Mouse (Mus musculus) liver, embryonic 11.5 days (tissue): ENCODE data around the gene Fkbp14. TPM values are rescaled to one million over a fixed set of nuclear protein-coding genes. Genes with fewer than 3 reads are reported as not detected.

ENCODE experiments used
- ATAC-seq: fragments of 200-750 bp; cut with Nextera tagmentation; replicated peaks from 2 replicates; pipeline ENCODE4 v1.8.0; 2017; ENCODE audit warnings: moderate number of reproducible peaks, mild to moderate bottlenecking, moderate TSS enrichment, moderate library complexity; ENCODE audit not compliant: low FRiP score
- DNase-seq: peaks from one replicate; pipeline ENCODE4 v3.0.0-alpha.2; 2017; ENCODE audit warnings: low spot score
- H3K27ac ChIP-seq: fragments of 300-500 bp; sonication (generic); 2 replicates; pipeline ENCODE4 v1.5.1; 2014; ENCODE audit warnings: mild to moderate bottlenecking, low read depth, low read length, control low read depth
- H3K27me3 ChIP-seq: fragments of 300-500 bp; sonication (generic); replicated peaks from 2 replicates; pipeline ENCODE4 v1.6.1; 2014; ENCODE audit warnings: low read length, mixed read lengths; ENCODE audit not compliant: control insufficient read depth, insufficient read depth
- H3K36me3 ChIP-seq: fragments of 300-500 bp; sonication (generic); 2 replicates; pipeline ENCODE4 v1.6.1; 2014; ENCODE audit warnings: mild to moderate bottlenecking, low read length, moderate library complexity, mixed read lengths; ENCODE audit not compliant: control insufficient read depth, insufficient read depth
- H3K4me1 ChIP-seq: fragments of 300-500 bp; sonication (generic); replicated peaks from 2 replicates; pipeline ENCODE4 v1.6.1; 2014; ENCODE audit warnings: low read length, mixed read lengths; ENCODE audit not compliant: control insufficient read depth, insufficient read depth
- H3K4me2 ChIP-seq: fragments of 300-500 bp; sonication (generic); 2 replicates; pipeline ENCODE4 v1.6.1; 2014; ENCODE audit warnings: mild to moderate bottlenecking, control low read depth, moderate library complexity
- H3K4me3 ChIP-seq: fragments of 300-500 bp; sonication (generic); 2 replicates; pipeline ENCODE4 v1.5.1; 2014; ENCODE audit warnings: low read depth, low read length, control low read depth
- H3K9ac ChIP-seq: fragments of 300-500 bp; sonication (generic); 2 replicates; pipeline ENCODE4 v1.6.1; 2014; ENCODE audit warnings: low read depth, low read length, control low read depth
- H3K9me3 ChIP-seq: fragments of 300-500 bp; sonication (generic); 2 replicates; pipeline ENCODE4 v1.6.1; 2016; ENCODE audit warnings: low read length, inconsistent platforms, mixed read lengths; ENCODE audit not compliant: control insufficient read depth
- WGBS: fragments of 180-500 bp; shearing (Covaris S2); extraction: QIAGEN DNeasy Blood & Tissue Kit; methylation state at CpG from one replicate; pipeline ENCODE4 v1.1.7; 2014; 5-methylcytosine and 5-hydroxymethylcytosine counted together
- polyA plus RNA-seq: library from polyadenylated mRNA; unstranded; fragments of >200 nt; fragmentation: Nextera tagmentation; extraction: Ambion mirVana; gene quantifications from 2 replicates; pipeline ENCODE4 v1.2.1, GENCODE M21; 2014

Gene Fkbp14
- polyA plus RNA-seq = 11.0 and 11.9 TPM in 2 replicates

GRCm38 (mm10) chr6:54597208-54597607 is at the start of gene Fkbp14:
Gene Fkbp14 (minus strand): TSS chr6:54597308.
- no peaks in the 10 kb centered on the region for H3K9me3 ChIP-seq
- no peaks in the 10 kb centered on the region for H3K27me3 ChIP-seq
- H3K36me3 ChIP-seq = no peaks in the 10 kb centered on the region
- DNase-seq = no peak
- 72% methylated on average over 4 of the region's 4 CpGs for WGBS
- H3K27ac ChIP-seq = no peak within 1 kb of the TSS
- no peak within 1 kb of the TSS for H3K4me3 ChIP-seq
- H3K4me2 ChIP-seq = peak within 1 kb of the TSS; percentile 78
- ATAC-seq = no peak
- no peak within 1 kb of the TSS for H3K9ac ChIP-seq
- no peaks in the 10 kb centered on the region for H3K4me1 ChIP-seq

DNA sequence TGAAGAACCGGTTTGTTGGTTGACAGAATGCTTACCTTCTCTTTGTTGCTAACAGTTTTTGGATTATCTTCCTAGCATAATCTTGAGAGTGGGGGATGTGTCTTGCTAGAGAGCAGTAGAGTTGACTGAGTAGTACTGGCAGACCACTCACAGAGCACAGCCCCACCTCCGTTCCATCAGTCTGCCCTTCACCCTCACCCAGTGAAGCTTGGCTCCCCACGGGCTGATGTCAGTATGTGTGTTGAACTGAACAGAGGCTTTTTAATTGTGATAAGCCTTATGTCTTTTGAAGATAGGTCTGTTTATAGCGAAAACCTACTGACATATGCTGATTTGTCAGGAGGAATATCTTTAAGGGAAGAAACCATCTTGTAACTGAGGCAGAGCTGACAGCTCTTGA is 46.1 kb upstream of the Fkbp14 start:
- Histone ChIP-seq H3K4me2 (no peak overlapping the region), H3K27ac (no peak overlapping the region), H3K9me3 (no peaks in the 10 kb centered on the region), H3K4me3 (no peak overlapping the region), H3K36me3 (0 out of 2 replicates have a peak, but pooled peaks cover 2% of the 10 kb centered on the region), H3K4me1 (no peaks in the 10 kb centered on the region), H3K27me3 (no peaks in the 10 kb centered on the region), H3K9ac (no peak overlapping the region)
- ATAC-seq (peak; percentile 39; the same call in 1 of the 2 replicates), DNase-seq (no peak)
- WGBS = 51% methylated on average over 4 of the region's 4 CpGs

DNA sequence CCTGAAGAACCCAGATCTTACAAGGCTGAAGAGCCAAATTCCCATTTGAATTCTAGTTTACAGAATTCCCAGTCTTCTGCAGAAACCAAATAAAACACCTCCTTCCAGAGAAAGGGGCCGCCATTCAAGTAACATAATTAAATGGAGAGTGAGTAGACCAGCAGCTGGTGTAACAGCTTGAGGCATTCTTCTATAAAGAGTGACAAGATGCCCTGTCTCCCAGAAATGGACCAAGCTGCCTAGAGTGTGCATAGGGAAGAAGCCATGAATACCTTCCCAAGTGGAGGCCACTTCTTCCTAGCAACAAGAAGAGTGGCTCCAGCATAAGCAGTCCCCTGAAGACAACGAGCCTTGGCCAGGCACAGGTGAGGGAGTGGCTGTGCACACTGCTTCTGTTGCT is 44.8 kb upstream of the Fkbp14 start:
- no peak for DNase-seq
- 79% methylated on average over 2 of the region's 2 CpGs for WGBS

DNA sequence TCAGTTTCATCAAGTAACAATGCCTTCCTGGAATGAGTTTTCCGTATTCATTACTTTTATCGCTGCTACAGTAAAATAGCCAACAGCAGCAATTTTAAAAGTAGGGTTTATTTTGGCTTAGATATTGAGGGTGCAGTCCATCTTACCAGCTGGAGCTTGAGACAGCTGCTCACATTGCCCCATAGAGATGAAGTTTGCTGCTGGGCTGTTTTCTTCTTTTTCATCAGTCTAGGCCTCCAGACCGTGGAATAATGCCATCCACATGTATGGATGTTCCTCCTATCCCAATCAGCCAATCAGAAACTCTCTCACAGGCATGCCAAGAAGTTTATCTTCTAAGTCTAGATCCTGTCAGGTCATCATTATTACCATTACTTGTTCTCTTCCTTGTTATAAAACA is 42.8 kb upstream of the Fkbp14 start:
- 90% methylated on average over 3 of the region's 3 CpGs for WGBS
- H3K4me3 ChIP-seq = no peak overlapping the region
- H3K4me2 ChIP-seq = no peak overlapping the region
- no peaks in the 10 kb centered on the region for H3K4me1 ChIP-seq
- no peaks in the 10 kb centered on the region for H3K27me3 ChIP-seq
- no peak overlapping the region for H3K27ac ChIP-seq
- no peak overlapping the region for H3K9ac ChIP-seq
- ATAC-seq (no peak), DNase-seq (no peak)
- H3K9me3 ChIP-seq = no peaks in the 10 kb centered on the region
- 0 out of 2 replicates have a peak, but pooled peaks cover 2% of the 10 kb centered on the region for H3K36me3 ChIP-seq

More for the DNA sequence above, 44.8 kb upstream of the Fkbp14 start:
- H3K9me3 ChIP-seq = no peaks in the 10 kb centered on the region
- H3K4me1 ChIP-seq = no peaks in the 10 kb centered on the region
- no peak overlapping the region for H3K4me3 ChIP-seq
- H3K27ac ChIP-seq = no peak overlapping the region
- no peak for ATAC-seq
- H3K27me3 ChIP-seq = no peaks in the 10 kb centered on the region
- 0 out of 2 replicates have a peak, but pooled peaks cover 2% of the 10 kb centered on the region for H3K36me3 ChIP-seq
- H3K9ac ChIP-seq = no peak overlapping the region
- no peak overlapping the region for H3K4me2 ChIP-seq

GRCm38 (mm10) chr6:54631462-54631861 is 34.4 kb upstream of the Fkbp14 start:
- no peak for DNase-seq
- no peaks in the 10 kb centered on the region for H3K4me1 ChIP-seq
- no peaks in the 10 kb centered on the region for H3K9me3 ChIP-seq
- no peaks in the 10 kb centered on the region for H3K27me3 ChIP-seq
- no peaks in the 10 kb centered on the region for H3K36me3 ChIP-seq
- no peak overlapping the region for H3K27ac ChIP-seq
- H3K9ac ChIP-seq = no peak overlapping the region
- ATAC-seq = no peak
- H3K4me3 ChIP-seq = no peak overlapping the region
- H3K4me2 ChIP-seq = no peak overlapping the region
- 60% methylated on average over 3 of the region's 3 CpGs for WGBS

- DNase-seq (no peak), ATAC-seq (no peak)
- 36% methylated on average over 7 of the region's 7 CpGs for WGBS
- Histone ChIP-seq H3K27ac (no peak overlapping the region), H3K4me1 (no peaks in the 10 kb centered on the region), H3K9ac (no peak overlapping the region), H3K4me2 (no peak overlapping the region), H3K9me3 (no peaks in the 10 kb centered on the region), H3K4me3 (no peak overlapping the region), H3K36me3 (no peaks in the 10 kb centered on the region), H3K27me3 (no peaks in the 10 kb centered on the region)
Measured at GRCm38 (mm10) chr6:54629734-54630133, 32.6 kb upstream of the Fkbp14 start.

DNA sequence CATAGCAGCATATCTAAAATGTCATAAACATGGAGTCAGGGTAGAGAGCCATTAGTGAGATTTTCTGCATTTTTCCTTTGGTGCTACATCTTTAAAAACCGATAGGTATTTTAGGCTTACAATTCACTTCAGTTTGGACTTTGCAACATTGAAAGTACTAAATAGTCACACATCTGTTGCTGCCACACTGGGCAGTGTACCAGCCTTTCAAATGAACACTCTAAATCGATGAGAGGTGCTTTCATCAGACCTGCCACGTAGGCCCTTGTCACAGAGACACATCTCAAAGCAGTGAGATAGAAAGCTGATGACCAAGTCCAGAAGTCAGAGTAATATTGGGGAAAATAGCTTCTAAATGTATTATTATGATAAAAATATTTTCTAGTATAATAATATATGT is 31.3 kb upstream of the Fkbp14 start:
- ATAC-seq = no peak
- Histone ChIP-seq H3K27ac (no peak overlapping the region), H3K9me3 (no peaks in the 10 kb centered on the region), H3K9ac (no peak overlapping the region), H3K4me3 (no peak overlapping the region), H3K4me1 (no peaks in the 10 kb centered on the region), H3K36me3 (no peaks in the 10 kb centered on the region), H3K4me2 (no peak overlapping the region), H3K27me3 (no peaks in the 10 kb centered on the region)
- no peak for DNase-seq
- WGBS = 85% methylated on average over 3 of the region's 3 CpGs

DNA sequence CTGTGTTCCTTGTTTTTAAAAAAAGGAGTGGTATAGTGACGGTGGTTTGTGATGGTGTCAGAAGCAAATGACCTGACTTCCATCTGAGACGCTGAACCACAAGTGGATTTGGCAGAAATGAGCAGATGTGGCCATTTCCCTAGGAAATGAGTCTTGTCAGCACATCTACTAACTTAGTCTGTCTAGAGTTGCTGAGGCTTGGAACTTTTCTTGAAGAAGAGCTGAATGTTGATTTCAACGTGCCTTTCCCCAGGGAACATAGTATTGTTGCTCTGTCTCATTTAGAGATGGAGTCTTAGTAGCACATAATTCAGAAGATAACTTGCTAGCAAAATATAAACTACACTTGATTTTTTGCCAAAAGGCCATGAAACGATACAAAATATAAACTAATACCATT is 23.2 kb upstream of the Fkbp14 start:
- Histone ChIP-seq H3K27me3 (no peaks in the 10 kb centered on the region), H3K4me3 (no peak overlapping the region), H3K36me3 (0 out of 2 replicates have a peak, but pooled peaks cover 2% of the 10 kb centered on the region), H3K9me3 (no peaks in the 10 kb centered on the region), H3K4me1 (no peaks in the 10 kb centered on the region), H3K9ac (no peak overlapping the region), H3K27ac (no peak overlapping the region), H3K4me2 (no peak overlapping the region)
- DNase-seq (no peak), ATAC-seq (no peak)
- 71% methylated on average over 4 of the region's 4 CpGs for WGBS

DNA sequence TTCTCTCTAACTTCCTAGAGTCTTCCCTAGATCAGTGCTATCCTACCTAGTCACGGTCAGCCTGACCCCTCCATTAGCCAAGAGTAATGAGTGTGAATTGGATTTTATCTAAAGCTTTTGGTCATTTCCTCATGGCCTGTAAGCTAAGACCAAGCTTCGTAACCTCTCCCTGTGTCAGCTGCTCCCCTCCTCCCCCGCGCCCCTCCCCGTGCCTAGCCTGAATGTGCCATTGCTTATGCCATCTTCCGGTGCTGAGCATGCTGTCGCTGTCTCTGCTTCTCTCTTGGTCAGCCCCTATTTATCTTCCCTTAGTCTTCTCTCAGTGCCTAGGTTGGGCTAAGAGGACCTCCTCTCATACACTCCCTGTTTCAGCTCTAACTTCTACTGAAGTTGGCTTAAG is 22.4 kb upstream of the Fkbp14 start:
- H3K9me3 ChIP-seq = no peaks in the 10 kb centered on the region
- WGBS = 66% methylated on average over 7 of the region's 7 CpGs
- no peak overlapping the region for H3K27ac ChIP-seq
- H3K36me3 ChIP-seq = 0 out of 2 replicates have a peak, but pooled peaks cover 2% of the 10 kb centered on the region
- no peak for ATAC-seq
- no peak for DNase-seq
- H3K4me1 ChIP-seq = no peaks in the 10 kb centered on the region
- no peaks in the 10 kb centered on the region for H3K27me3 ChIP-seq
- H3K4me2 ChIP-seq = no peak overlapping the region
- H3K9ac ChIP-seq = no peak overlapping the region
- no peak overlapping the region for H3K4me3 ChIP-seq
